Mouse (Mus musculus): ENCODE results near the gene Zranb1.

DNA sequence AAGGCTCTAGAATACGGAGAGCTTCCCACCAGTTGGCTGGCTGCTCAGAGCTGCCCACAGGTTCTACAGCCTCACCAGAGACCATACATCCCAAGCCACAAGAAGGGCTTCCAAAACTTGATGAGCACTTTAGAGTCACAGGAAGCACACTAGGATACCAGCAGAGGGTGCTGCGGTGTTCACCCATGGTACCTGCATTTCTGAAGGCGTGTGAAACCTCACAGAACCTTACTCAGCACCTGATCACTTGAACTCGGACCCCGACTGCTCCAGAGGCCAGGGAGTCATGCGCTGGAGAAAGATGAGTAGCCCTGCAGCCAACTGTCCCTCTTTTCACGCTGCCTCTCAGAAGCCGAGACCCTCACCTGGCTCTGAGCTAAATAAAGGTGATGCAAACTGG is 63.2 kb downstream of the Zranb1 start:
- TF ChIP-seq MAFK (IDR thresholded peaks at IDR 0.05; ENCODE audit: insufficient read depth, low read depth, low read length) (no peak), ZNF384 (IDR thresholded peaks at IDR 0.05; ENCODE audit: low read depth, low read length) (no peak), HCFC1 (IDR thresholded peaks at IDR 0.05; ENCODE audit: borderline replicate concordance, insufficient read depth, low read length) (no peak)

All from ES-E14 (cell line).